Mouse (Mus musculus) frontal cortex, postnatal 10 days (tissue): ENCODE results near the gene Sec1.

ENCODE experiments used
- DNase-seq, 2 experiments: peaks; one replicate each; pipeline ENCODE4 v3.0.0; 2022; ENCODE audit warnings: low spot score in 2 of 2, mixed read lengths in 1 of 2

Sec1 gene

GRCm38 (mm10) chr7:45641391-45642040 lies 52.7 kb downstream of the Sec1 start:
- no peak for DNase-seq

GRCm38 (mm10) chr7:45640191-45640957 lies 53.8 kb downstream of the Sec1 start:
- no peak for DNase-seq

DNA sequence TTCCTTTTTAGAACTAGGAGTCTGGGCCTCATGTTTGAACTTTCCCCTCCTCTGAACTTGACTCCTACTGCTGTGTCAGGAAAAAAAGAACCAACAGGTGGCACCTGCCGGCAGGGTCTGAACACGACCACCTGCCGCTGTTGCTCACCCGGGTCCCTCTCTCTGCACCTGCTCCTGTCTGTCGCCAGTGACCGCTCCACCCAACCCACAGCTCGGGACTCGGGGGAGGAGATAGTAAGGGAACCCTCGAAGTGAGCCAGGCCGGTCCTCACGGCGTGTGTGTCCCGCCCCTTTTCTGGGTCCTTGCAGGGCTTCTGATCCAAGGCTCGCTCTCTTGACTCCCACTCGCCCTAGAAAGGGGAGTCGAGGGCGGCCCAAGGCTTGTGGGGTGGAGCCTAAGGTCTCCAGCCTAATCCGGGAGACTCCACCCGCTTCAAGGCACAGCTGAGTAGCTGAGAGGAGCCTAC lies 54.6 kb downstream of the Sec1 start, which contains the start of gene Mamstr:
Gene Mamstr (plus strand): TSS at position 417 of the 467 bp plus-strand sequence.
- DNase-seq = no peak

GRCm38 (mm10) chr7:45638623-45639401 lies 55.4 kb downstream of the Sec1 start:
- DNase-seq = peak; percentile 94 to 95

GRCm38 (mm10) chr7:45637710-45638109 lies 56.5 kb downstream of the Sec1 start:
- DNase-seq = no peak

GRCm38 (mm10) chr7:45635711-45636688 lies 58.2 kb downstream of the Sec1 start:
- DNase-seq = no peak

GRCm38 (mm10) chr7:45634946-45635681 lies 59.1 kb downstream of the Sec1 start:
- DNase-seq = no peak

- DNase-seq = no peak
These were observed 61.7 kb downstream of the Sec1 start for GRCm38 (mm10) chr7:45632499-45632898.

DNA sequence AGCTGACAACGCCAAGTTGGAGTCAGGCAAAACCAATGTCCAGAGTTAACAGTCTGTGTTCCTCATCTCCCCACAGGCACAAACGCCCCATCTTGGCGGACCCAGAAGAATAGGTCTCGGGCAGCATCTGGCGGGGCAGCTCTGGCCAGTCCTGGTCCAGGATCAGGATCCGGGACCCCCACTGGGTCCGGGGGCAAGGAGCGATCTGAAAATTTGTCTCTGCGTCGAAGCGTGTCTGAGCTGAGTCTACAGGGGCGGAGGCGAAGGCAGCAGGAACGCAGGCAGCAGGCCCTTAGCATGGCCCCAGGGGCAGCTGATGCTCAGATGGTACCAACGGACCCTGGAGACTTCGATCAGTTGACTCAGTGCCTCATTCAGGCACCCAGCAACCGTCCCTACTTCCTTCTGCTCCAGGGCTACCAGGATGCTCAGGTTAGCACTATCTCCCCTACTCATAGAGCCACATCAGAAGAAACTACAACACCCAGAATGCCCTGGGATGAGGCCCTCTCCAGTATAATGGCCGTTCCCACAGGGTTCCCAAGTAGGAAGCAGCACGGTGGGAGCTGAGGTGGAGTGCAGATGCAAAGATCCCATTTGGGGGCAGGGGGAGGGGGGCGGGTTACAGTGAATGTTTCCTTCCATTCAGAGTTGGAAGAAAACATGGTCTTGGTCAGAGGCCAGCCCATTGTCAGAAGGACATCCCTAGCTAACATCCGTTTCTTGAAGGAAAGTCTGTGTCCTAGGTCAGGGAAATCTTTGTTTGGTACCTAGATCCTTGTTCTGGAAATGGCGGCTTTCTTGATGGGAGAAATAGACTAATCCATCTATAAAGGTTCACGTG lies 63.9 kb downstream of the Sec1 start:
- DNase-seq = no peak

GRCm38 (mm10) chr7:45628364-45629294 lies 65.6 kb downstream of the Sec1 start:
- DNase-seq = peak; percentile 59 to 76
